Mouse (Mus musculus) small intestine, adult 2 months (tissue): ENCODE measurements around the gene Tk1.

Source experiments
- CTCF ChIP-seq: fragments of 200-500 bp; IDR thresholded peaks from 2 replicates; pipeline ENCODE4 v1.5.1; 2012; ENCODE audit warnings: low read depth, mild to moderate bottlenecking, control low read depth, inconsistent platforms, low read length, moderate library complexity, mixed read lengths; ENCODE audit not compliant: insufficient replicate concordance, insufficient read length; ENCODE audit errors: extremely low read depth
- POLR2A ChIP-seq: fragments of 200-500 bp; IDR thresholded peaks from 2 replicates; pipeline ENCODE4 v1.6.1; 2012; ENCODE audit warnings: low read depth, mild to moderate bottlenecking, control low read depth, inconsistent platforms, low read length, moderate library complexity

DNA sequence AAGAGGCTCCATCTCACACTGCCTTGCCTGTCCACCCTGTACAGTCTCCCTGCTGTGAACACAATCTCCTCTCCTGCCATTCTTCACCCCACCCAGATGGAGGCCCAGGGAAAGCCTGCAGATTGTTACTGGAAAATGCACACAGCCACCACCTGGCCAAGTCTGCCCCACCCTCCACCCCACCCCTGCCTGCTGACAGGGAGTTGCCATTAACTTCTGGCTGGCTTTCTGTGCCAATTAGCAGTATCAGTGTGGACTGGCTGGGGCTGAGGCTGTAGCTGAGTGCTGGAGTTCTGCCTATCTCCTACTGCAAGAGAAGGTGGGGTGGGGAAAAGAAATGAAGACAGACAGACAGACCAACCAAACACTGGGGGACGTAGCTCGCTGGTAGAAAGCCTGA, 12.7 kb upstream of the Tk1 start:
- TF ChIP-seq CTCF, result no peak
- TF ChIP-seq POLR2A, result no peak; the same call in 1 of the 2 replicates
